Mouse (Mus musculus): Measurements from ENCODE around the gene Ctc1. TPM values are rescaled to one million over a fixed set of nuclear protein-coding genes. Genes with fewer than 3 reads are reported as not detected.
A peak's percentile ranks its signal among the peaks of the same experiment; 100 is the strongest.

The Ctc1 gene
- polyA plus RNA-seq, 1 experiment from 2014 or later, result 103 TPM

DNA sequence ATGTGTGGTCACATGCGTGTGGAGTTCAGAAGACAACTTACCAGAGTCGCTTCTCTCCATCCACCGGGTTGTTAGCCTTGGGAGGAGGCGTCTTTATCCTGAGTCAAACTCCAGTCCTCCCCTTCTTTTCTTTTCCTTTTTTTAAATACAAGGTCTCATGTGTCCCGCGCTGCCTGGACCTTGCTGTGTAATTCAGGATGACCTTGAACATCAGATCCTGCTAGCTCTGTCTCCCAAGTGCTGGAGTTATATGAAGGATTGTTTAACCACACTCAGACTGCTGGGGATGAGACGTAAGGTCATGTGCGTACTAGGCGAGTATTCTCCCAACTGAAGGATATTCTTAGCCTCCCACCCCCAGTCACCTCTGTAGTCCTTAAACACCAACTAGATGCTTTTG lies 61.6 kb downstream of the Ctc1 start:
- Histone ChIP-seq H3K4me1 (peaks cover 25% of the 10 kb centered on the region), H3K27ac (replicated peaks) (no peak overlapping the region), H3K4me3 (no peak overlapping the region), H3K36me3 (replicated peaks) (no peaks in the 10 kb centered on the region), H3K27me3 (replicated peaks; ENCODE audit: low read depth, poor library complexity, severe bottlenecking) (no peaks in the 10 kb centered on the region), H3K9me3 (no peaks in the 10 kb centered on the region)
- no peak for DNase-seq (ENCODE audit: low spot score)
- 88% methylated on average over 9 of the region's 9 CpGs for WGBS

DNA sequence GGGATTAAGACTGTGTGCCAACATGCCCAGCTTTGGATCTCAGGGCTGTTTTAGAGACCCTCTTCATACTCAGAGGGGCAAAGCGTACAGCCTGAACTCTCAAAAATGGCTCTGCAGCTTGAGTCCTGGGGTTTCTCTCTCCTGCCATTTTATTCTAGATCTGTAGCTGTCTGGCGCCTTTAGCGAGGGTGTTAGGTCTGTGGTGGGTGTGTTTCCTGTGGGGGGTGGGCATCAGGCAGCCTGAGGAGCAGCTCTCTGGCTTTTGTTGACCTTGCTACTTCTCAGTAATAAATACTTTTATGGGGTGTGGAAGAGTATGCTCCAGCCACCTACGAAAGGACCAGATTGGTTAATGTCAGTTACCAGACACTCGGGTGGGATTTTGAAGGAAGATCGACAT lies 62.3 kb downstream of the Ctc1 start:
- no peak for DNase-seq (ENCODE audit: low spot score)
- no peak overlapping the region for H3K4me3 ChIP-seq
- H3K4me1 ChIP-seq, result peaks cover 20% of the 10 kb centered on the region
- 74% methylated on average over 6 of the region's 6 CpGs for WGBS
- no peaks in the 10 kb centered on the region for H3K27me3 ChIP-seq (replicated peaks; ENCODE audit: low read depth, poor library complexity, severe bottlenecking)
- H3K27ac ChIP-seq (replicated peaks), result no peak overlapping the region
- H3K9me3 ChIP-seq, result no peaks in the 10 kb centered on the region
- H3K36me3 ChIP-seq (replicated peaks), result no peaks in the 10 kb centered on the region

DNA sequence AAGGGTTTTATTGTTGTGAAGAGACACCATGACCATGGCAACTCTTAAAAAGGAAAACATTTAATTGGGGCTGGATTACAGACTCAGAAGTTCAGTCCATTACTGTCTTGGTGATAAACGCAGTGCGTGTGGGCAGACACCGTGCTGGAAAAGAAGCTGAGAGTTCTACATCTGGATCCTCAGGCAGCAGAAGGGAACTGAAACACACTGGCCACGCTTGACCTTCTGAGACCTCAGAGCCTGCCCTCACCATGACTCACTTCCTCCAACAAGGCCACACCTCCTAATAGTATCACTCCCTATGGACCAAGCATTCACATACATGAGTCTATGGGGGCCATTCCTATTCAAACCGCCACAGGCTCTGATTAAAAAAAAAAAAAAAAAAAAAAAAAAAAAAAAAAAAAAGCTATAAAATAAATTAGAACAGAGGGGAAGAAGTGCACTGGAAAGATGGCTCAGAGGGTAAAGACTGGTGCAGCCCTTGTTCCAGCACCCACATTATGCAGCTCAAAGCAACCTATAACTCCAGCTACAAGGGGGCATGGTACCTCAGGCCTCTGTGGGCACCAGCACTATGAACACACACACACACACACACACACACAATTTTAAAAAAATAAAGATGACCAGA lies 63.2 kb downstream of the Ctc1 start:
- Histone ChIP-seq H3K27me3 (replicated peaks; ENCODE audit: low read depth, poor library complexity, severe bottlenecking) (no peaks in the 10 kb centered on the region), H3K4me3 (0 out of 2 replicates have a peak overlapping the region, but pooled peaks have one; percentile 0), H3K27ac (replicated peaks) (no peak overlapping the region), H3K4me1 (peaks cover 19% of the 10 kb centered on the region), H3K9me3 (no peaks in the 10 kb centered on the region), H3K36me3 (replicated peaks) (no peaks in the 10 kb centered on the region)
- WGBS, result 75% methylated on average over 5 of the region's 5 CpGs
- DNase-seq (ENCODE audit: low spot score), result no peak

DNA sequence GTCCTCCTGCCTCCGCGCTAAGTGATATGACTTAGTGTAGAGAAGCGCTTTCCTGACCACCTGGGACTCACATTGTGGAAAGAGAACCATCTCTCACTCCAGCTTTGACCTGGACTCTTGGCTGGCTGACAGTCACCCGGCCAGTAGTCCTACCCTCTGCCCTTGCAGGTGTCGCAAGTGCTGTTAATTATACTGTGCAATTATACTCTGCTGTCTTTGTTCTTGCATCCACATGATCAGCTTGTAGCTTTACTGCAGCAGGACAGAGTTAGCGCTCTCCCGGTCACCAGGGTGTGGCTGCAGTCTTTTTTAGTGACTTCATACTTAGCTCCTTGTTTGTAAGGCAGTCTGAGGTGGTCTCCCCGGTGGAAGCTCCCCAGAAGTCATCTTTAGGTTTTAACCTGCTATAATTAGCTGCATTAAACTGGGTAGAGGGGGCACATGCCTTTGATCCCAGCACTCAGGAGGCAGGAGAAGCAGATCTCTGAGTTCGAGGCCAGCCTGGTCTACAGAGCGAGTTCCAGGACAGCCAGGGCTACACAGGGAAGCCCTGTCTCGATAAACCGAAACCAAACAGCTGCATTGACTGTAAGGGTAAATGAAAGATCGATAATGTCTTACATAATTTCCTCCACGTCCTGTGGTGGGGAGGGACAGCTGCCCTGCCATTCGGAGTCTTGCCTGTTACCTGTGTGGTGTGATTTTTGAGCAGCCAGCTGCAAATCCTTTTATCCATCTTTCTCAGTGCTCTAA lies 64.6 kb downstream of the Ctc1 start:
- 84% methylated on average over 15 of the region's 15 CpGs for WGBS
- H3K36me3 ChIP-seq (replicated peaks), result no peaks in the 10 kb centered on the region
- H3K27me3 ChIP-seq (replicated peaks; ENCODE audit: low read depth, poor library complexity, severe bottlenecking), result no peaks in the 10 kb centered on the region
- no peaks in the 10 kb centered on the region for H3K9me3 ChIP-seq
- no peak overlapping the region for H3K27ac ChIP-seq (replicated peaks)
- no peak overlapping the region for H3K4me3 ChIP-seq
- no peak for DNase-seq (ENCODE audit: low spot score)
- peaks cover 10% of the 10 kb centered on the region; the same call in 1 of the 2 replicates for H3K4me1 ChIP-seq

DNA sequence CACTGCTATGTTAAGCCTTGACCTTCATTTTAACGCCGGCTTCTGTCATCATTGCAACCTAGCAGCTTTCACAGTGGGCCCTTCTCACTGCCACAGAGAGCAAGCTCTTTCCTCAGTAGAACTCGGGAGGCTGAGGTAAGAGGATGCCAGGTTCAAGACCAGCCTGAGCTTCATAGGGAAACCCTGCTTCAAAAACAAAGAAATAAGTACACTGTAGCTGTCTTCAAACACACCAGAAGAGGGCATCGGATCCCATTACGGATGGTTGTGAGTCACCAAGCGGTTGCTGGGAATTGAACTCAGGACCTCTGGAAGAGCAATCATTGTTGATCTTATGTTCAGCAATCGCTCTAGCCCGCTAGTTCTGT lies 65.1 kb downstream of the Ctc1 start:
- H3K27ac ChIP-seq (replicated peaks), result no peak overlapping the region
- WGBS, result 90% methylated on average over 8 of the region's 8 CpGs
- no peaks in the 10 kb centered on the region for H3K27me3 ChIP-seq (replicated peaks; ENCODE audit: low read depth, poor library complexity, severe bottlenecking)
- no peaks in the 10 kb centered on the region for H3K36me3 ChIP-seq (replicated peaks)
- peaks cover 13% of the 10 kb centered on the region for H3K4me1 ChIP-seq
- H3K4me3 ChIP-seq, result no peak overlapping the region
- no peak for DNase-seq (ENCODE audit: low spot score)
- no peaks in the 10 kb centered on the region for H3K9me3 ChIP-seq

DNA sequence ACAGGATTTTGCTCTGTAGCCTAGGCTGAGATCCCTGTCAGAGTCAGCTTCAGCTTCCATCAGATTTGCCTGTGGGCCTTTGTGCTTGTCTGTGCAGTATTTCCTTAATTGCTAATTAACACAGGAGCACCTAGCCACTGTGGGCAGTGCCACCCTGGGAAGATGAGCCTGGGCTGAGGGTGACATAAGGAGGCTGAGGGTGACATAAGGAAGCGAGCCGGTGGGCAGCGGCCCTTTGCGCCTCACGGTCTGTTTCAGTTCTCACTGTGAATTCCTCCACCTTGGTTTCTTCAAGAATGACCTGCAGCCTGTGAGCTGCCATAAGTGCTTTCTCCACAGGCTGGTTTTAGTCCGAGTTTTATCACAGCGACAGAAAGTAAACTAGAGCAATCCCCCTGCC lies 65.9 kb downstream of the Ctc1 start:
- no peak for DNase-seq (ENCODE audit: low spot score)

DNA sequence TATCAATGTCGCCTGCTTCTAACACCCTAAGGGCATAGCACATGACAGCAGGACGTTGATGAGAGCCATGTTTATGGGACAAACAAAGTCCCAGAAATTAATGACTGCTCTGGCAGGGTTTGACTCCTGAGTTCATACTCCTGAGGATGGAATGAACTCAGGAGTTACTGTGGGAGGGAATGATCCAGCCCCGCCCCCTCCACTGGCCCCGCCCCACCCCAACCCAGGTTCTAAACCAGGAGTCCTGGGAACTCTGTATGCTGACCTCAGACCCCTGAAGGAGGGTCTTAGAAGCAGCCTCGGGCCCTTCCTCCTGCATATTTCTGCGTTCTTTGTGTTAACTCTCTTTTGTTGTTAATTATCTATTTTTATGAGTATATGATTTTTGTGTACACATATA lies 69.9 kb downstream of the Ctc1 start:
- DNase-seq (ENCODE audit: low spot score), result no peak
- 63% methylated on average over 6 of the region's 6 CpGs for WGBS
- H3K36me3 ChIP-seq (replicated peaks), result peaks cover 13% of the 10 kb centered on the region
- peaks cover 42% of the 10 kb centered on the region for H3K4me1 ChIP-seq
- H3K9me3 ChIP-seq, result no peaks in the 10 kb centered on the region
- no peaks in the 10 kb centered on the region for H3K27me3 ChIP-seq (replicated peaks; ENCODE audit: low read depth, poor library complexity, severe bottlenecking)
- H3K27ac ChIP-seq (replicated peaks), result no peak overlapping the region
- H3K4me3 ChIP-seq, result no peak overlapping the region

More for the DNA sequence above, 65.9 kb downstream of the Ctc1 start:
- Histone ChIP-seq H3K4me3 (0 out of 2 replicates have a peak overlapping the region, but pooled peaks have one; percentile 25), H3K27me3 (replicated peaks; ENCODE audit: low read depth, poor library complexity, severe bottlenecking) (no peaks in the 10 kb centered on the region), H3K4me1 (peaks cover 14% of the 10 kb centered on the region), H3K27ac (replicated peaks) (no peak overlapping the region), H3K36me3 (replicated peaks) (no peaks in the 10 kb centered on the region), H3K9me3 (no peaks in the 10 kb centered on the region)
- 86% methylated on average over 7 of the region's 7 CpGs for WGBS

Small RNAs within 50 kb of the gene (microRNA-seq; reads per million reads assigned to microRNA genes)
- gene Mir3062, result 15.2 reads per million, percentile 27 among the genes with 10 or more reads in this experiment

Other genes with a start within 250 kb of the Ctc1 start
- gene Ndel1, start 144.1 kb upstream of the Ctc1 start, polyA plus RNA-seq (2016; fragmentation: Nextera tagmentation; extraction: Ambion mirVana), result 56.5 and 57.4 TPM in 2 replicates
- gene Rnf222, start 127.4 kb upstream of the Ctc1 start, polyA plus RNA-seq (2016; fragmentation: Nextera tagmentation; extraction: Ambion mirVana), result not detected in 2 replicates
- gene Rpl26, start 114.3 kb upstream of the Ctc1 start, polyA plus RNA-seq (2016; fragmentation: Nextera tagmentation; extraction: Ambion mirVana), result 1,085 and 1,128 TPM in 2 replicates
- not detected in 2 replicates for gene Odf4, start 88.8 kb upstream of the Ctc1 start, polyA plus RNA-seq (2016; fragmentation: Nextera tagmentation; extraction: Ambion mirVana)
- gene Arhgef15, start 58.4 kb upstream of the Ctc1 start, polyA plus RNA-seq (2016; fragmentation: Nextera tagmentation; extraction: Ambion mirVana), result 8.9 and 9.2 TPM in 2 replicates
- gene Slc25a35, start 47.8 kb upstream of the Ctc1 start, polyA plus RNA-seq (2016; fragmentation: Nextera tagmentation; extraction: Ambion mirVana), result 2.4 and 2.7 TPM in 2 replicates
- 87.7 and 93.0 TPM in 2 replicates for gene Rangrf, start 40.7 kb upstream of the Ctc1 start, polyA plus RNA-seq (2016; fragmentation: Nextera tagmentation; extraction: Ambion mirVana)
- gene Pfas, start 7.5 kb upstream of the Ctc1 start, polyA plus RNA-seq (2016; fragmentation: Nextera tagmentation; extraction: Ambion mirVana), result 70.1 and 71.9 TPM in 2 replicates
- 215 and 218 TPM in 2 replicates for gene Aurkb, start 29.7 kb downstream of the Ctc1 start, polyA plus RNA-seq (2016; fragmentation: Nextera tagmentation; extraction: Ambion mirVana)
- 5.3 and 5.9 TPM in 2 replicates for gene Borcs6, start 43.8 kb downstream of the Ctc1 start, polyA plus RNA-seq (2016; fragmentation: Nextera tagmentation; extraction: Ambion mirVana)
- 41.0 and 44.5 TPM in 2 replicates for gene Tmem107, start 54.9 kb downstream of the Ctc1 start, polyA plus RNA-seq (2016; fragmentation: Nextera tagmentation; extraction: Ambion mirVana)
- gene Vamp2, start 72.6 kb downstream of the Ctc1 start, polyA plus RNA-seq (2016; fragmentation: Nextera tagmentation; extraction: Ambion mirVana), result 60.9 and 70.0 TPM in 2 replicates
- gene Per1, start 79.3 kb downstream of the Ctc1 start, polyA plus RNA-seq (2016; fragmentation: Nextera tagmentation; extraction: Ambion mirVana), result 6.1 and 7.3 TPM in 2 replicates
- gene Hes7, start 104.5 kb downstream of the Ctc1 start, polyA plus RNA-seq (2016; fragmentation: Nextera tagmentation; extraction: Ambion mirVana), result 0.16 and 0.36 TPM in 2 replicates
- gene 9130213A22Rik, start 106.7 kb downstream of the Ctc1 start, polyA plus RNA-seq (2016; fragmentation: Nextera tagmentation; extraction: Ambion mirVana), result 0.12 TPM in 1 of 2 replicates, not detected in the other
- 0.04 and 0.19 TPM in 2 replicates for gene Aloxe3, start 110.0 kb downstream of the Ctc1 start, polyA plus RNA-seq (2016; fragmentation: Nextera tagmentation; extraction: Ambion mirVana)
- 0.27 TPM in 1 of 2 replicates, not detected in the other for gene Alox12b, start 141.1 kb downstream of the Ctc1 start, polyA plus RNA-seq (2016; fragmentation: Nextera tagmentation; extraction: Ambion mirVana)
- gene Alox8, start 181.9 kb downstream of the Ctc1 start, polyA plus RNA-seq (2016; fragmentation: Nextera tagmentation; extraction: Ambion mirVana), result 0.09 and 0.13 TPM in 2 replicates
- not detected in 2 replicates for gene Gucy2e, start 221.1 kb downstream of the Ctc1 start, polyA plus RNA-seq (2016; fragmentation: Nextera tagmentation; extraction: Ambion mirVana)

Data from embryonic facial prominence, embryonic 10.5 days (tissue).